Mouse (Mus musculus) splenic B cell, adult 2 months (primary cell): ENCODE data around the gene Lasp1.
A peak's percentile ranks its signal among the peaks of the same experiment; 100 is the strongest.

Experiments
- DNase-seq: peaks from one replicate; pipeline ENCODE4 v3.0.0-alpha.2; 2011; ENCODE audit warnings: low read depth, low spot score
- H3K27me3 ChIP-seq: 2 replicates; pipeline ENCODE4 v1.6.1; 2012; ENCODE audit warnings: mild to moderate bottlenecking, low read length, moderate library complexity, mixed read lengths; ENCODE audit not compliant: control insufficient read depth, poor library complexity, insufficient read depth, severe bottlenecking
- H3K36me3 ChIP-seq: 2 replicates; pipeline ENCODE4 v1.6.1; 2012; ENCODE audit warnings: mild to moderate bottlenecking, low read length, moderate library complexity, mixed read lengths; ENCODE audit not compliant: control insufficient read depth, poor library complexity, insufficient read depth, severe bottlenecking

Gene Lasp1

DNA sequence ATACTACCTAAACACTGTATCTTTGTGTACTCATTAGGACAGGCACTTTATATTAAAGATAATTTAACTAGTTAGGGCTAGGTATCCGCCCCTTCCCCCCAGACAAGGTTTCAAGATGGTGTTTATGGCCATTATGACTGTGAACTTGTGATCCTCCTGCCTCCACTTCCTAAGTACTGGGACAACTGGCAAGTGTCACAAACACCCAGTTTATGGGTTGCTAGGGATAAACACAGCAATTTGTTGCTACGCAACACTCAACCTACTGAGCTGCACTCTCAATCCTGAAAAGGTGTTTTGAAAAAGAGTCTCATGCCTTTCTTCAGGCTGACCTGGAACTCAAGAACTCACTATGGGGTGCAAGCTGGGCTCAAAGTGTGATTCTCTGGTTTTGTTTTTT, 78.5 kb downstream of the Lasp1 start:
- no peaks in the 10 kb centered on the region for H3K27me3 ChIP-seq

DNA sequence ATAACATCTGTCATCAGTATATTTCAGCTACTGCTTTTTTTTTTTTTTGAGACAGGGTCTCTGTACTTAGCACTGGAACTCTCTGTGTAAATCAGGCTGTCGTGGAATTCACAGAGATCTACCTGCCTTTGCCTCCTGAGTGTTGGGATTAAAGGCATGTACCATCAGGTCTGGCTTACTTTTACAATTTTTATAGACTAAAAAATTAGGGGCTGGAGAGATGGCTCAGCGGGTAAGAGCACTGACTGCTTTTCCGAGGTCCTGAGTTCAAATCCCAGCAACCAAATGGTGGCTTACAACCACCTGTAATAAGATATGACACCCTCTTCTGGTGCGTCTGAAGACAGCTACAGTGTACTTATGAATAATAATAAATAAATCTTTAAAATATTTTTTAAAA, 81.6 kb downstream of the Lasp1 start:
- DNase-seq = no peak
- Histone ChIP-seq H3K27me3 (no peaks in the 10 kb centered on the region), H3K36me3 (no peaks in the 10 kb centered on the region)

More for the DNA sequence above, 78.5 kb downstream of the Lasp1 start:
- no peak for DNase-seq
- H3K36me3 ChIP-seq = no peaks in the 10 kb centered on the region

DNA sequence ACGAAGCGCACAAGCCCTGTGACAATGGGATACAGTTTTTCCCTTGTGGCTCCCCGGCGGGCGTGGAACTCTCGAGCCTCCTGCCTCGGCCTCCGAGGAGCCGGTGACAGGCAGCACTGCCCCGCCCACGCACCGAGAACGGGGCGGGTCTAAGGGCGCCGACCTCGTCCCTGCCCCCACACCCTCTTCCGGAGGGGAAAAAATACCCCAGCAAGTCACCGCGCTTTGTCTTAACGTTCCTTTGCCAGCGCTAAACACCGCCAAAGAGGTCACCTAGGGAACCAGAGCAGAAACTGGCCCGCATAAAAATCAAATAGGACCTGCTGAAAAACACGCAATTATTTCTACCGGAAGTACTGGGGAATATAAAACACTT, 84.7 kb downstream of the Lasp1 start:
- H3K36me3 ChIP-seq = no peaks in the 10 kb centered on the region
- DNase-seq = peak; percentile 92
- H3K27me3 ChIP-seq = no peaks in the 10 kb centered on the region

DNA sequence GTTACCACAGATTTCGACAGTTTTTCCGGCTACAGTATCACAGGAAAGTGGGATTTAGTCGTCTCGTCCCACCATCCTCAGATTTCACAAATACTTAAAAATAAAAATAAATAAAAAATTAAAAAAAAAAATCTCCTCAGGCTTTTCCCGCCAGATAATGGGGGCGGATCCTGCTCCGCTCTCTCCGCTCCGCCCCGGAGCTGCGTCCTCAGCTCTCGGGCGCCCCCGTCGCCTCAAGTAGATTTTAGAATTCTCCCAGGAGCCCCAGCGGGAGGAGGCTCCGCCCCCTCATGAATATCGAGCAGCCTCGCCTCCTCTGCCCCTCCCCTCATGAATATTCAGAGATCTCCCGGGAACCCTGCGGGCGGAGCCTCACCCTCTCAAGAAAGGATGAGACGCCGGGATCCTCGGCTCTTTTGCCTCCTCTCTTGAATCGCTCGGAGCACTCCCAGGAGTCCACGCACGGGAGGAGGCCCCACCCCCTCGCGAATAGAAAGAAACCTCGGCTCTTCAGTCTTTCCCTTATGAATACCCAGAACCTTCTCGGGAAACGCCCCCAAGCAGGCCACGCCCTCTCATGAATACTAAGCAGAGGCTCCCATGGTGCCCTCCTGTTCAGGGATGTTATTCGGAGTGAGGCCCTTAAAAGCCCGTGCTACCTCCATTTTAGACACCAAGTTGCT, 85.3 kb downstream of the Lasp1 start, which contains the start of gene Fbxo47:
Gene Fbxo47 (minus strand): TSS at position 237 of the 683 bp plus-strand sequence.
- no peaks in the 10 kb centered on the region for H3K36me3 ChIP-seq
- peak; percentile 98 for DNase-seq
- no peaks in the 10 kb centered on the region for H3K27me3 ChIP-seq

DNA sequence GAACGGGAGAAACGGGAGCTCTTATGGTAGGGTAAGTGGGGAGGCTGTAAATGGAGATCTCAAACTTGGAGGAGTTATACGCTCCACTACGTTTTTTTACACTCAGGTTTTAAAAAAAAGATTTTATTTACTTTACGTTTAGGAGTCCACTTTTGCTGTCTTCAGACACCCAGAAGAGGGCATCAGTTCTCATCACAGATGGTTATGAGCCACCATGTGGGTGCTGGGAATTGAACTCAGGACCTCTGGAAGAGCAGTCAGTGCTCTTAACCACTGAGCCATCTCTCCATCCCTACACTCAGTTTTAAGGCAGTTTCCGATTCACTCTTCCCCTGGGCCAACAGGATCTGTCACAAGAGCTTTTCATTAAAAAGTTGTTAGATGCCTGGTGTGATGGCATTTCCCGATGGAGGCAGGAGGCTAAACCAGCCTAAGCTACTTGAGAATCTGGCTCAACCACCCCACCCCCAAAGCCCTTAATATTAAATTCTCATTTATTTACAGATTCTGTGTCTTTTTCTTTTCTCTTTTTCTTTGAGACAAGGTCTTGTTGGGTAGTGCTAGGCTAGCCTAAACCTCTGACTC, 85.9 kb downstream of the Lasp1 start:
- no peak for DNase-seq
- H3K36me3 ChIP-seq = no peaks in the 10 kb centered on the region
- no peaks in the 10 kb centered on the region for H3K27me3 ChIP-seq

DNA sequence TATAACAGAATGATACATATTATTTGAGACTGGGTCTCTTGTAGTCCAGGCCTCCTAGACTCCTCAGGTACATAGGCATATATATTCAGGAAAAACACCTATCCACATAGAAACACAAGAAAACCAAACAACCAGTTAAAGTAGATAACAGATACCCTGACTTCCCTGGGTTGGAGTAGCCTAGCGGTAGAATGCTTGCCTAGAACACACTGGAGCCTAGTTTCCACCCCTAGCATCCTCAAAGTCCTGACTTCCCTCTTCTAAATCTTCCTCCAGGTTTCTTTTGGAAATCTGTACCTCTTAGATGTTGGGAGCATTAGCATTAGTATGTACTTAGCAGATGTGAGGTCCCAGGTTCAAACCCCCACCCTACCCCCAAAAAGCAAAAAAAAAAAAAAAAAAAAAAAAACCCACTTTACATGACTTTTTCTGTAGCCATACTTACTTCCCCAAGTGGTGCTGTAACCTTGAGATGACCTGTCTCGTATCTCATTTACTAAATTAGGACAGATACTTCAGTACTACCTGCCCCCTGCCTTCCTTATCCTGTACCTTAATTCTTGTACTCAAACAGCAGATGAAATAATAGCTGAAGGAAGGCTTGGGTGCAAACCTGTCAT, 86.6 kb downstream of the Lasp1 start:
- Histone ChIP-seq H3K36me3 (no peaks in the 10 kb centered on the region), H3K27me3 (no peaks in the 10 kb centered on the region)
- DNase-seq = no peak
